Mouse (Mus musculus) gastrocnemius, postnatal 36 days (tissue): Measurements from ENCODE around the gene Lrrc3c. TPM values are rescaled to one million over a fixed set of nuclear protein-coding genes. Genes with fewer than 3 reads are reported as not detected.

Experiments
- DNase-seq, 2 experiments: peaks; one replicate each; pipeline ENCODE4 v3.0.0; 2022
- intact Hi-C: fragments of 180-260 bp; cut with DNase I; formaldehyde crosslinking; loops from one replicate; pipeline ENCODE4 v1.15.1; 2025
- long read RNA-seq, 2 experiments: library from polyadenylated mRNA; stranded (forward); transcript quantifications; one replicate each; pipeline ENCODE4 v2.0.0; 2021
- total RNA-seq, 2 experiments: library from RNA; stranded (reverse); gene quantifications; 2 replicates each; pipeline ENCODE4 v1.2.3; 2021

Lrrc3c gene
- not detected for total RNA-seq
- long read RNA-seq, experiment 1: 0 reads
- long read RNA-seq, experiment 2: 0 reads

DNA sequence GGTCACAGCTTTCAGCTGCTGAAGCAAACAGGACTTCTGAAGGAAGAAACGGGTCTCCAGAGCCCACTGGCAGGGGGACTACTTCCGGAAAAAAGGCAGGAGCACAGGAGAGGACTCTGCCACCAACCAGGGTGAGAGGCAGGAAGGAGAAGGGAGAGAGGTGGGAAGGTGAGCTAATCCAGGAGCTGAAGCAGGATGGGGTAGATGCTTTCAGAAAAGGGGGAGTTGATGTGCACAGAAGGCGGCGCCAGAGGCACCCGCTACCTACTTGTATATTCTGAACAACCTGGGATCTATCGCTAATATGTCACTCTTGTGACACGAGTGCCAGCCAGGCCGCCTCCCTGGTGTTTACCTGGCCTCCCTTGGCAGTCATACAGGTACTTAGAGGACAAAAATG, at the start of gene Lrrc3c:
Gene Lrrc3c, plus strand, starts transcription at position 301 of the 400 bp plus-strand sequence.
- intact Hi-C loops: no loop called here
- DNase-seq: peak in 1 of 2 experiments; percentile 9

DNA sequence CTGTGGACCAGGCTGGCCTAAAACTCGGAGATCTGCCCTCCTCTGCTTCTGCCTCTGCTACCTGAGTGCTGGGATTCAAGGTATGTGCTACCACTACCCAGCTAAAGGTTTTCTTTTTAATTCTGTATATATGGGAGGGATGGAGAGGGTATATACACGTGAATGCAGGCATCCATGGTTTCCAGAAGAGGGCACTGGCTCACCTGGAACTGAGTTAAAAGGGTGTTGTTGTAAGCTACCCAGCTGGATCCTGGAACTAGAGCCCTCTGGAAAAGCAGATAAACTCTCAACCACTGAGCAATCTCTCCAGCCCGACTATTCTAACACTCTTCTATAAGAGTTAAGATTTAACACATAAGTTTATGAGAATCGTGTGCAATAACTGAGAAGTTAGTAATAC, 48.7 kb upstream of the Lrrc3c start:
- intact Hi-C loops: loop anchor here (5.0 kb wide), 1 partner anchor 52 kb away; no protein-coding TSS in a partner anchor
- no peak for DNase-seq

DNA sequence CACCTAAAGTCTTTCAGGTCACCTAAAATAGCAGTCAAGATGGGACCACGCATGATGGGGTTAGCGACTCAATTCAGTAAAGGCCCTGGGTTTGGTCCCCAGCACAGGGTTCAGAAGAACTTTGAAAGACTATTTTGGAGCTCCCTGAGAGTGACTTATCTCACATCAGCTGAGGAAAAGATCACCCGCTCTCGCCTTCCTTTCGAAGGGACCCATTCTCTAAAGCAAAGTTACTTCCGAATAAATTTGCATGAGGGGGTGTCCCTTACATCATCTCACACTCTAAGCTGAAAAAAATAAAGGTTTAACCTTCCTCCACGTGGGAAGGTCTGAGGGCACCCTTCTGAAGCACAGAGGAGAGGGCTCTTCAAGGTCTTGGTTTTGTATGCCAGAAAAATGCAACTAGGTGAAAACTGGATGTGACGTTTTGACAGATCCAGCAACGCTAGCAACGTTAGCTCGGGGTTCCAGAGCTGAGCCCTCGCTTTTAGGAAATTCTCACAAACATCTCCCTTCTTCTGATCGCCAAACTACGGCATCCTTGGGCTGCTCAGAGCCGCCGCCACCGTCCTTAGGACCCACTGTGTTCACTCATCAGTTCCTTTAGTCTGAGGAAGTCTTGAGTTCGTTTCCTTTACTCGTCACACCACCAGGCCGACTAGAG, 47.6 kb upstream of the Lrrc3c start:
- DNase-seq: no peak
- intact Hi-C loops: no loop called here

DNA sequence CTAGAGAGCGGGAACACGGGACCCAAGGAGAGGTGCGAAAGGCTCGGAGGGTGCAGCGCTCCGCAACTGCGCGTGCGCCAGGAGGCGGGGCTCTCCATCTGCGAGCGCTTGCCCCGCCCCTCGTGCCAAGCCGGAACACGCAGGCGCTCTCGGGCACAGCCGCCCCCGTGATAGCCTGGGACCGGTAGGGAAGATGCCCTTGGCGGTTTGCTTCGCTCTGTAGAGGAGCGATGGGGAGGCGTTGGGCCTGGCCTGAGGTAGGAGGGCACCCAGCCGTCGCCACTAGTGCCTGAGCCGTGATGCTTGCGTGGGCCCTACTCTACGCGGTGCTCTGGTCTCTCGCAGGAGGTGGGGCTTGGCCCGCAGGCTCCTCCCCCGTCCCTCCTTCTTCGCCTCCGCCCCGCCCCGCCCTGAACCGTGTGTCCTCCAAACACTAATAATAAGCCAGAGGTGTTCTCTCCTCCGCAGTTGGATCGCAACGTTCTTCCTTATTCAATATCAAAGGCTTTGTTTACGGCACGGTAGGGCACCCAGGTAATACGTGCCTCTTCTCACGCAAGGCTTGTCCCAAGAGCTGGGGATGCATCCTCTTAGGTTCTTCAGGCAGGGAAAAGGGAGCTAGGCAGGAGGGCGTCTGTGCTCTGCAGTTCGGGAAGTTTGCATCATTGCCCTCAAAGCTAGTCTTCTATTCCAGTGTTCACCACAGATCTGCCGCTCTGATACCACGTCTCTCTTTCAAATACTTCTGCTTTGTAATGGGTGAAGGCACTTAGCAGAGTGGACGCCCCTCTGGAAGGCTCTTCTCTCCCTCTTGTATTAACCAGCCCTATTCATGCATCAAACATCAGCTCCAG, 46.9 kb upstream of the Lrrc3c start, which contains the start of gene Zpbp2:
Gene Zpbp2, plus strand, starts transcription at position 123 of the 854 bp plus-strand sequence.
- intact Hi-C loops: no loop called here
- peak; percentile 79 to 80 for DNase-seq

DNA sequence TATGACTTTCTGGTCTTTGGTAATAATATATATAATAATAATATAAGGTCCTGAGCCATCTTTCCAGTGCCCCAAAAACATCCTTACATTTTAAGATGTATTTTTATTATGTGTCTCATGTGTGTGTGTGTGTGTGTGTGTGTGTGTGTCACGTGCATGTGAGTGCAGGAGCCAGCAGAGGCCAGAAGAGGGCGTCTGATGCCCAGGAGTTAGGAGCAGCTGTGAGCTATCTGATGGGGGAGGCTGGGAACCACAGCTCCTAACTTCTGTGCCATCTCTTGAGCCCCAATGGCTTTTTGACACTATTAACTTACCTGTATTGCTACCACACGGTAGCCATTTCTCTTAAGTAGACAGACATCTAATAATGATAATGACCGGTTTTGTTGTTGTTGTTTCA, 44.1 kb upstream of the Lrrc3c start:
- intact Hi-C loops: no loop called here
- no peak for DNase-seq

DNA sequence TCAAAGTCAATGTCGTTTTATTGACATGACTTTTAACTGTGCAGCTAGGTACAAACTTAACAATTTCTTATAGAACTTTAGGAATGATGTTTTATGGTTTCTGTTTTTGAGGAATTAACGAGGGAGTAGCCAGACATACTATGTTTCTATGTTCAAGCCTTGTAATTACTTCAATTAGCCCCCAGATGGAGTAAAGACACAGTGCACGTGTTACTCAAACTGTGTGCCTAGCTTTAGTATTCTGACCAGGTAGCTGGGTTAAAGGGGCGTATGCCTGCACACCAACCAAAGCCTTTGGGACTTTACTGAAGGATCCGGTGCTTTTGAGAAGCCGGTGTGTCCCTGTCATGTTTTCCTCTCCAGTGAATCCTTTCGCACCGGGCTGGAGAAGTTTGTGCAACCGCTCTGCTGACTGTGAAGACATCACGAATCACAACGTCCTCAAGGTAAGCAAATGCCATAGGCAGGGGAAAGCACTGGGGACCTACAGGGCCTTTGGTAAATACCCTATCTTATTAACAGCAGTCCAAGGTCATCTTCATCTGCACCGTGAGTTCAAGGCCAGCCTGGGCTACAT, 42.9 kb upstream of the Lrrc3c start:
- intact Hi-C loops: no loop called here

DNA sequence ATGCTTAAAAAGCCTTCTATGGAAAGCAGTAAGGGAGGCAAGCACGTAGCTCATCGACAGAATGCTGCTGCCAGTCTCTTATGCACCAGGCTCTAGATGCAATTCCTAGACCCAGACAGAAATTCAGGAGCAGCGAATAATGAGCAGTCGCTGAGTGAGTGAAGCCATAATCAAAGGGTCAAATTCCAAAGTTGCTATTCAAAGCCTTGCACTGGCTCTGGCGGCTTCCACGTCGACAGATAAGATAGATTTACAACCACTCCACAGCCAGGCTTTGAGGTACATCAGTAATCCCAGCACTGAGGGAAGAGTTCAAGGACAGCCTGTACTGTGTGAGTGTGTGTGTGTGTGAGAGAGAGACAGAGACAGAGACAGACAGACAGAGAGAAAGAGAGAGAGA, 37.1 kb upstream of the Lrrc3c start:
- DNase-seq: no peak
- intact Hi-C loops: no loop called here

More for the DNA sequence above, 42.9 kb upstream of the Lrrc3c start:
- DNase-seq: no peak

DNA sequence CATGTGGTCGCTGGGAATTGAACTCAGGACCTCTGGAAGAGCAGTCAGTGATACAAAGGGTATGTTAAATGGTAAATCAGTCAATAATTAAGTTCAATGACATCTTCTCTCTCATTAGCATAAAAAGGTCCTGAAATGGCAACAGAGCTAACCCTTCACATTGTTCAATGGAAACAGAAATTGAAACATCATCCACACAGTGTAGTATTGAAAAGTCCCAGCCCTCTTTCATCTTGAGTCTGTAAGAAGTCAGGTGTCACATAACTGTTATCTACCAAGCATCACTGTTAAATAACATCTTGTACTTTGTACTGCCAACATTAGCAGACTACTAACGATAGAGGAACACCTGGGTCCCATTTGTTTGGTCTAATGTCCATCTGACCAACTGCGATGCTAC, 35.1 kb upstream of the Lrrc3c start:
- DNase-seq: no peak
- intact Hi-C loops: no loop called here

DNA sequence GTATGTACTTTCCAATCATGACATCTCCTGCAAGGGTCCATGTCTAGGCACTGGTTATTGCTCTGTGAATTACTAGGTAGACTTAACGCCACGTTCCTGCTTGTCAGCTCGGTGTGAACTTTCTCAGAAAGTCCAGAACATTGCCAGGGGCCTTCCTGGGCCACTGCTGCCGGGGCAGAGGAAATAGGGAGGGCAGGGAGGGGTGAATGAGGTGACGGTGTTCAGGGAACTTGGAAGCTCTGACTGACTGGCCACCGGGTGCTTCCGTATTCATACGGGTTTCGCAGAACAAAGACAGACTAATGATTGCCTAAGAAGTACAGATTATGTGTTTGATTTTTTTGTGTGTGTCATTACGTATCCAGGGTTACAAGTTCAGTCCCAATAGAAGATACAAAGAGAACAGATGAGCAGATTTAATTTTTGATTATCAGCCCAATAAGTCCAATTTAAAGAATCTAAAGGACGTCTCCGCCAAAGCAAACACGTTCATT, 34.1 kb upstream of the Lrrc3c start:
- intact Hi-C loops: no loop called here
- DNase-seq: no peak

DNA sequence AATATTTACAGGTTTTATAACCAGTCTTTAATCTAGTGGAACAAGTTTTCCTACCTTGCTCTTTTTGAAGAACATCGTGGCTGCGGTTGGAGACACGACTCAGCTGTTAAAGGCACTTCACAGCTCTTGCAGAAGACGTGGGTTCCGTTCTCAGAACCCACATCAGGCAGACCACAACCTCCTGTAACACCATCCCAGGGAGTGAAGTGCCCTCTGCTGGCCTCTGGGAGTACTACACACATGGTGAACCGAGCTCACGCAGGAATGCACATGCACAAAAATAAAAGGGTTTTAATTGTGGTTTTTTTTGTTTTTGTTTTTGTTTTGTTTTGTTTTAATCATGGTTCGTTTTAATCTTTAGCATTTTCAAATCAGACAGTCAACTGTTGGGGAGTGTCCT, 29.8 kb upstream of the Lrrc3c start:
- intact Hi-C loops: no loop called here
- no peak for DNase-seq

DNA sequence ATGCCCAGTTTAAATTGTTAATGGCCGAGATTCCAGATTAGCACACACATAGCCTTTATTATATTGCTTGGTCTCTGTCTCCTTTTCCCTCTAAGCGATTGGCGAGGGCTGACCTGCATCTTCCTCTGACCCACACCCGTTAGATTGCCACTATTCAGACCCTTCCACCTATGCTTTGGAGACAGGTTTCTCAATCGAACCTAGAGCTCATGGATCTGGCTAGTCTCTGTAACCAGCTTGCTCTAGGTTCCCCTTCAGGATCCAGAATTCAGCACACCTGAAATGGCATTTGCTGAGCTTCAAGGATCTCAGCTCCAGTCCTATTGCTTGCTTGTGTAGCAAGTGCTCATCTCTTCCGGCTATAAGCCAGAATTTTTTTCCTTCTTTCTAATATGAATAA, 28.6 kb upstream of the Lrrc3c start:
- intact Hi-C loops: no loop called here
- DNase-seq: no peak

DNA sequence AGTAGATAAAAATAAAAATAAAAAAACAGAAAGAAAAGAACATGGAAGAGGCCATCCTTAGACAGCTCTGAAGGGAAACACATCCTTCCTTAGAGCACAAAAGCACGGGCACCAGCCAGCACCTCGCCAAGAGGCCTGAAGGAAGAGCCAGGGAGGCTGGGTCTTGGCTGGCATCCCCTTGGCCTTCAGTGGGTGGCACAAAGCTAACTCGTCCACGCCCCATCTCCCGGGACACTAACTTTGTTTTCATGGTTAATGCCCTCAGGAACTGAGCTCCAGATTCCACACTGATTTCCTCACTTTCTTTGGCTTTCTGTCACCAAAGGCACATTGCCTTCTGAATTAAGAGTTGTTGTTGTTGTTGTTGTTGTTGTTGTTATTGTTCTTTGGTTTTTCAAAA, 20.3 kb upstream of the Lrrc3c start:
- DNase-seq: no peak

DNA sequence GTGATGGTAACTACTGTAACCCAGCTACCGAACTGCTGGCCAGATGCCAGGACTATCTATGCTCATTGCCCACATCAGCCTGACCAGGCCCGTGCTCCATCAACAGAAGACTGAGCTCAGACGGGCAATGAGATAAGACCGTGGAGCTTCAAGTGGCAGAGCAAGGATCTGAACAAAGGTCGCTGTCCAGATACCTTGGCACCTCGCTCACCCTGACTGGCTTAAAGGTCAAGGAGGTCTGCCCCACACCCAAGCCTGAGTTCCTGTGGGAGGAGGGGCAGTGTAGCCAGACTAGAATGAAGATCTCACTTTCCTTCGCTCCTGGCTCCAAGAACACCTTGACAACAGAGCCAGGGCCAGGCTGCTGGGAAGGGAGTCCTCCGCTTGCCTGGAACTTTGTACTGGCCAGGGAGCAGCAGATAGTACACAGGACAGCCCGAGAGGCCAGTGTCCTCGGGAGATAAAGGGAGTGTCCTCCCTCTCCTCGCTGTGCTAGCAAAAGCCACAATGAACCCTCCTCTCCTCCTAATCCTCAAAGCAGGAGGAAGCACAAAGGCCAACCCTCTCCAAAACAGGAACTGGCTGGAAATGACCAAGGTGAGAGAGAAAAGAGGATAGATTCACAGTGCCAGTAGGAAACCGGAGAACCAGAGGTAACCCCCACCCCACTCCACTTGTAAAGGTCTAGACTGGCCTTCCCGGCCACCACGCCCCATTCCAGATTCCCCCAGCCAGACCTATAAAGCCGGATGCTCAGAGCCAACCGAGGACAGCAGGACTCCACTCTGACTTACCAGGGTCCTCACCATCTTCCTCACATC, 17.6 kb upstream of the Lrrc3c start:
- DNase-seq: no peak
- intact Hi-C loops: no loop called here

More for the DNA sequence above, 20.3 kb upstream of the Lrrc3c start:
- intact Hi-C loops: no loop called here

DNA sequence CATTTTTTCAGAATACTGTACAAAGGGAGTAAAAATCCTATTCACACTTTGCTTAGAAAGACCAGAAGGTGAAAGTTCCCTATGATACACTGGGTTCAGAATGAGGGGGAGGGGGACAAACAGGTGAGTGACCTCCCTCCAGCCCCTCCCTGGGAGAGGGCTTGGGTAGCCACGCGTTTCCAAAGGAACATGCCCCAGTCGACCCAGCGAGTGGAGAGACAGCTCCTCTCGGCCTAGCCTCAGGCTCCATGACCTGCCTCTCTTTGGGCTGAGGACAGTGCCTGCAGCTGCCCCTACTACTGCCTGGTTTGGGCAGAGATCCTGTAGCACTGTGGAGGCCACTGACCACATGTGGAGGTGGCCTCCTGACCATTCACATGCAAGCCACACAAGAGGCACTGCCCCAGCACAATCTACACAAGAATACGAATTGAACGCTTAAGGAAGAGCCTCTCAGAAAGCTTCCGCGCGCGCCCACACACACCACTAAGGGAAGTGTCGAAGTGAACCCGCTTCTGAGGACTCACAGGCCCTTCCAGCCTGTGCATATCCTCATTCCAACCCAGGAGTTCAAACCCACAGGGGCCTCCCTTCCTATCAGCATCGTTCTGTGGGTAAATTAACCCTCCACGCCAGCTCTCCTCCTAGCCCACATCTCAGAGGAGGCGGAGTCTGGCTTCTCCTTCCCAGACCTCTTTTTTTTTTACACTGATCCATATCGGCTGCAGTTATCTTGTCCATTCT, 16.6 kb upstream of the Lrrc3c start:
- intact Hi-C loops: no loop called here
- no peak for DNase-seq

DNA sequence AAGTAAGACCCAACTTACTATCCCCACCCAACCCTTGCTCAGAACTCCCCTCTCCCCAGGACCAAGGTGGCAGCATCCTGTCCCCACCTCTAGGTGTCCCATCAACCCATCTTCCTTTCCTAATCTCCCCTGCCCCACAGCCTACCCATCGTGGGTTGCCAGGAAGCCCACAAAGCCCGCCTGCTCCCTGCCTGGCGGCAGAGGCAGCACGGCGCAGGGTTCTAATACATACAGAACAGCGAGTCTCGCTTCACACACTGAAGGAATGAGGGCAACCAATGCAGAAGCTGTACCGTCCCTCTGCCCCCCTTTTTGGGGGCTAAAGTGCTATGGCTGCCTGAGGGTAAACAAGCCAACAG, 16.1 kb upstream of the Lrrc3c start:
- no peak for DNase-seq
- intact Hi-C loops: no loop called here

DNA sequence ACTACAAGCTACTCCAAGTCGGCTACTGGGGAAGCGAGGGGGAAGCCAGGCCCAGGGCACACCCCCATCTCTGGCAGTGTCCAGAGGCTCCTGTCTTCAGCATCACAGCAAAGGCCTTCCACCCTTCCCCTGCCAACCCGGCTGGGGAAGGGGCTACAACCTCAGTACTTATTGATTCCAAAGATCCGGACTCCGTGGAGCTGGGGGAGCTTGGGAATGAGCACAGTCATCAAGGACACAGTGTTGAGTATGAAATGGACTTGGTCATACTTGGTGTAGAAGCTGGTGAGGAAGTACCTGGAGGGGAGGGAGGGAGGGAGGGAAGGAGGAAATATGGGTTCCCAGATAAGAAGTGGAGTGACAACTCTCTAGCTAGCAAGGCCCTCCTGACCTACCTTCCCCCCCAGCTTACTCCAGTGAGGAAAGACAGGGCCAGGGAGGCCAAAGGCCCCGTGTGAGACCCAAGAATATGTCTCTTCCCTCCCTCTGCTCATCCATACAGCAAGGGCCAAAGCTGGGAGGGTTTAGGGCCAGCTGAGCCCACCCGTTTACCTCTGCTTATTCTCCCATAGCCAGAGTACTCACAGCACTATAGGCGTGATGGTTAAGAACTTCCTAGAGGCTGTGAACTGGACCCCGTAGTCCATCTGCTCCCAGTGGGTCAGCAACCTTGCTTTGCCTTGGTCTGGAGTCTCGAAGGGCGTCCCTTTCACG, 15.4 kb upstream of the Lrrc3c start:
- DNase-seq: no peak
- intact Hi-C loops: no loop called here

DNA sequence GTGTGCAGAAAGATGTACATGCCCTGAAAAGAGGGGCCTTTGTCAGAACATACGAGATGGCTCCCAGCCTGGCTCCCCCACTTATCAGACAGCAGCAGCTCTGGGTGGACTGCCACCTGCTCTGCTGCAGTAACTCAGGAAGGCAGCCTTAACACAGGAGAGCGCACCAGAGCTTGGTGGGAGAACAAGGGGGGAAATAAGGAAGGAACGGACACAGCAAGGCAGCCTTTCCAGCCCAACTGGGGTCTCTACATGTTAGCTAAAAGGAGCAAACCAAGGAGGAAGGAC, 14.9 kb upstream of the Lrrc3c start:
- intact Hi-C loops: no loop called here
- DNase-seq: no peak

DNA sequence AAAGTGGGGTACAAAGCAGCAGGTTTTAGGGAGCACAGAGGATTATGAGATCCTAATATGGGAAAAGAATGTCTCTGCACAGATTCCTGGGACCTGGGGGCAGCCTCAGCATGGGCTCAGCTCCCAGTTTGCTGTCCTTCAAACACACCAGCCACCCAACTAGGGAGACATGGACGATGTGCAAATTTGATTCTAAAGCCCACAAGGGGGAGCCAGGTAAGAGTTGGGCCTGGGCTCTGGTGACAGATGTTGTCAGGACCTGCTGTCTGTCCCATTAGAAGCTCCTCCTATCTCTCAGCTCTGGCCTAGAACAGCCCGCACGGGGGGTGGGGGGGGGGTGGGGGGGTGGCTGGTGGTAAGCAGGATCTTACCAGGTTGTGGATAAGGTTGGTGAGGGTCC, 14.5 kb upstream of the Lrrc3c start:
- intact Hi-C loops: no loop called here
- no peak for DNase-seq

DNA sequence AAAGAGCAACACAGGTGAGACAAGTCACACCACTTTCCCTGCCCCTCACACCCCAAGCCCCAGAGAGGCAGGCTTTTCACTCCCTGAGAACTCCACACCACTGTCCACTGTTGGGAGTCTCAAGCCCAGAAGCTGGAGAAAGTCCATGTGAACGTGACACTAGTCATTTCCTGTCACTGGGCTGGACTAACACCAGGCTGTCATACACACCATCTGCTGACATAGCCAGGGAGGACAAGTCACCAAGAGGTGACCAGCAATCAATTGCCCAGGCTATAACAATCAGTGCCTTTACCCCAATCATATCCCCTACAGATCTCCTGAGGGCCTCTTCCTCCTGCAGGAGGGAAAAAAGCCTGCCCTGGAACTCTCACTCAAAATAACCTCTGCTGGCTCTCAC, 13.9 kb upstream of the Lrrc3c start:
- no peak for DNase-seq
- intact Hi-C loops: no loop called here
